Mouse (Mus musculus) liver, embryonic 14.5 days (tissue): ENCODE measurements around the gene Bnip1.

ENCODE experiments used
- CTCF ChIP-seq: IDR thresholded peaks from 2 replicates; pipeline ENCODE4 v1.5.1; 2016; ENCODE audit warnings: antibody characterized with exemption, low read depth, control low read depth
- EP300 ChIP-seq: IDR thresholded peaks from 2 replicates; pipeline ENCODE4 v1.6.1; 2016; ENCODE audit warnings: antibody characterized with exemption, low read depth

- TF ChIP-seq CTCF (no peak), EP300 (no peak)
These were observed 59.5 kb downstream of the Bnip1 start for GRCm38 (mm10) chr17:26840439-26840780.
